Mouse (Mus musculus) embryonic fibroblast, embryonic 13.5 days (primary cell): ENCODE measurements around the gene Btbd16.

Source experiments
- CTCF ChIP-seq: IDR thresholded peaks from 2 replicates; pipeline ENCODE4 v1.5.1; 2011; ENCODE audit warnings: mild to moderate bottlenecking, control low read depth, low read length, moderate library complexity, borderline replicate concordance; ENCODE audit not compliant: insufficient read depth
- POLR2A ChIP-seq: IDR thresholded peaks from 2 replicates; pipeline ENCODE4 v1.6.1; 2011; ENCODE audit warnings: low read depth, mild to moderate bottlenecking, control low read depth, low read length, moderate library complexity

- TF ChIP-seq CTCF (no peak), POLR2A (no peak)
These were observed 90.8 kb downstream of the Btbd16 start for GRCm38 (mm10) chr7:130864711-130865110.
